Mouse (Mus musculus) embryonic facial prominence, embryonic 10.5 days (tissue): ENCODE measurements around the gene Endou. TPM values are rescaled to one million over a fixed set of nuclear protein-coding genes. Genes with fewer than 3 reads are reported as not detected.
"Not testable (repeated sequence)": the region's sequence is repeated elsewhere in the genome, so short reads cannot be mapped to it uniquely, and the experiment has no call there.

ENCODE experiments used
- DNase-seq: peaks from one replicate; pipeline ENCODE4 v3.0.0-alpha.2; 2017; ENCODE audit warnings: low spot score
- H3K27ac ChIP-seq: fragments of 300-500 bp; sonication (generic); replicated peaks from 2 replicates; pipeline ENCODE4 v1.5.1; 2016; ENCODE audit warnings: mild to moderate bottlenecking
- H3K27me3 ChIP-seq: fragments of 300-500 bp; sonication (generic); replicated peaks from 2 replicates; pipeline ENCODE4 v1.6.1; 2016; ENCODE audit warnings: low read depth, mild to moderate bottlenecking; ENCODE audit not compliant: poor library complexity, severe bottlenecking
- H3K36me3 ChIP-seq: fragments of 300-500 bp; sonication (generic); replicated peaks from 2 replicates; pipeline ENCODE4 v1.6.1; 2016; ENCODE audit warnings: mild to moderate bottlenecking, moderate library complexity
- H3K4me1 ChIP-seq: fragments of 300-500 bp; sonication (generic); 2 replicates; pipeline ENCODE4 v1.6.1; 2016
- H3K4me3 ChIP-seq: fragments of 300-500 bp; sonication (generic); 2 replicates; pipeline ENCODE4 v1.5.1; 2016; ENCODE audit warnings: mild to moderate bottlenecking, moderate library complexity
- H3K9me3 ChIP-seq: fragments of 300-500 bp; sonication (generic); 2 replicates; pipeline ENCODE4 v1.6.1; 2016; ENCODE audit warnings: mild to moderate bottlenecking
- WGBS: fragments of 180-500 bp; shearing (Covaris S2); methylation state at CpG from one replicate; pipeline ENCODE4 v1.1.7; 2016; 5-methylcytosine and 5-hydroxymethylcytosine counted together
- polyA plus RNA-seq: library from polyadenylated mRNA; unstranded; fragments of >200 nt; fragmentation: Nextera tagmentation; extraction: Ambion mirVana; gene quantifications from 2 replicates; pipeline ENCODE4 v1.2.1, GENCODE M21; 2016

Endou gene
- polyA plus RNA-seq, 1 experiment from 2014 or later: 0.06 TPM

- 74% methylated on average over 17 of the region's 17 CpGs for WGBS
- peaks cover 12% of the 10 kb centered on the region for H3K4me1 ChIP-seq
- not testable (repeated sequence) for DNase-seq, H3K4me3 ChIP-seq, H3K9me3 ChIP-seq, H3K27me3 ChIP-seq
- peak overlapping the region; percentile 67; the same call in 1 of the 2 replicates for H3K27ac ChIP-seq
- peaks cover 23% of the 10 kb centered on the region for H3K36me3 ChIP-seq
Measured at GRCm38 (mm10) chr15:97668158-97668877, 62.8 kb downstream of the Endou start.

DNA sequence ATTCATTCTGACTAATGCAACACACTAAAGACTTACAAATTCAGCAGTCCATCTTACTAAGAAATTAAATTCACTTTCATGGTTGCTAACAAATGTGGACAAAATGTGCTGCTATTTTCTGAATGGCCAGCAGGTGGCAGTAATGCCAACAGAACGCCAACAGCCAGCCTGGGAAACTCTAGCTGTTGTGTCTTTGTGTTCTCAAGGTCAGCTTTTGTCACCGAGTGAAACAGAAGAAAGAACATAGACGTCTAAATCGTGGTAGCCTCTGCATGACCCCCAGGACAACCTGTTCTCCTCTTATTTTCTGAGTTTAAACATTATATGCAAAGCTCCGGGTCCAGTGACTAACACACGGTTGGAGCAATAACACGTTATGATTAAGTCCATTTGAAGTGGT is 63.7 kb downstream of the Endou start:
- H3K9me3 ChIP-seq: no peaks in the 10 kb centered on the region
- DNase-seq: peak; percentile 79
- peaks cover 16% of the 10 kb centered on the region for H3K36me3 ChIP-seq
- no peak overlapping the region for H3K4me3 ChIP-seq
- peaks cover 11% of the 10 kb centered on the region for H3K4me1 ChIP-seq
- peak overlapping the region; percentile 67 for H3K27ac ChIP-seq
- no peaks in the 10 kb centered on the region for H3K27me3 ChIP-seq
- WGBS: 35% methylated on average over 7 of the region's 7 CpGs

DNA sequence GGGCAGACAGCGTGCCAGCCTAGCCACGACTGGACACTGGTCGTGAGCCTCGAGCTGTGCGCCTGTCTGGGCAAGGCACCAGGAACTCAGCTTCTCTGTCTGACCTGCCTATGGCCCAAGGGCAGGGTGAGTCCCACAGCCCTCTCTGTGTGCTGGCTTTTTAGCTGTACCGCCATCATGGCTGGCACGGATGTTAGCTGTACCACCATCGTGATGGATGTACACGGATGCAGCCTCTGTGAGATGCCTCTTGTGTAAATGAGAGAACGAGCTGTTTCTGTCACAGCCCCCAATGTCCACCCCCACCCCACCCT is 64.7 kb downstream of the Endou start:
- H3K4me1 ChIP-seq: peaks cover 4% of the 10 kb centered on the region; the same call in 1 of the 2 replicates
- DNase-seq: no peak
- H3K27ac ChIP-seq: no peak overlapping the region
- H3K9me3 ChIP-seq: no peaks in the 10 kb centered on the region
- H3K4me3 ChIP-seq: no peak overlapping the region
- peaks cover 6% of the 10 kb centered on the region; the same call in 1 of the 2 replicates for H3K36me3 ChIP-seq
- H3K27me3 ChIP-seq: no peaks in the 10 kb centered on the region
- 87% methylated on average over 10 of the region's 10 CpGs for WGBS

GRCm38 (mm10) chr15:97665770-97666456 is 65.2 kb downstream of the Endou start:
- WGBS: 75% methylated on average over 25 of the region's 25 CpGs
- Histone ChIP-seq H3K4me1 (peaks cover 4% of the 10 kb centered on the region; the same call in 1 of the 2 replicates), H3K9me3 (no peaks in the 10 kb centered on the region), H3K27me3 (no peaks in the 10 kb centered on the region), H3K36me3 (peaks cover 1% of the 10 kb centered on the region; the same call in 1 of the 2 replicates), H3K4me3 (no peak overlapping the region), H3K27ac (no peak overlapping the region)
- DNase-seq: no peak

DNA sequence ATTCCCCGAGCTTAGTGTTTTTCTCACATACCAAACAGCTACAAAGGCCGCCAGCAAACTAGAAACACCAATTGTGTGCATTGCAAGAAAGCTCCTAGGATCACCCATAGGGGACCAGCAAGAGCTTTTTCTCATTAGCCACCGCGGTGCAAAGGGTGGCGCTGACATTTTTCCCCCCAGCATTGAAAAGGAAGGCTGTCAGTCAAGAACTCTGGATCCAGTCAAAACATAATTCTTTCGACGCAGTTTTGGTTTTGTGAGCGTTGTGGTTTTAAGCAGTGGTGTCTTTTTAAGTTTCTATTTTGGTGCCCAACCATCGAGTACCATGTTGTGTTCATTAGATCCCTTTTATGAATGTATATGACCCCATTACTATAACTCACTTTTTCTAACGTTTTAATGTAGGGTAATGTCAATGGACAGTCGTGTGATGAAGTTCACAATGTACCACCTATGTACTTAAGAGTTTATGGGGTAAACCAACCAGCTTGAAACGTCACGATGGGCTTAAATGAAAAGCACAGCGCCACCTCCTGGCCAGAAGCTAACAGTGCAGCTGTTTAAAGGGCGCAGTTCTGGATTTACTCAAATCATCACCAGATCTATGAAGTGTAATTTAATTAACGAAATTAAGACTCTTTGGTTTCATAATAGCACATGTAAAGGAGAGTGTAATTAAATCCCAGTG is 66.0 kb downstream of the Endou start:
- no peak overlapping the region for H3K4me3 ChIP-seq
- 65% methylated on average over 16 of the region's 16 CpGs for WGBS
- H3K9me3 ChIP-seq: no peaks in the 10 kb centered on the region
- H3K36me3 ChIP-seq: no peaks in the 10 kb centered on the region
- H3K27me3 ChIP-seq: no peaks in the 10 kb centered on the region
- H3K4me1 ChIP-seq: peaks cover 4% of the 10 kb centered on the region; the same call in 1 of the 2 replicates
- H3K27ac ChIP-seq: no peak overlapping the region
- DNase-seq: no peak

DNA sequence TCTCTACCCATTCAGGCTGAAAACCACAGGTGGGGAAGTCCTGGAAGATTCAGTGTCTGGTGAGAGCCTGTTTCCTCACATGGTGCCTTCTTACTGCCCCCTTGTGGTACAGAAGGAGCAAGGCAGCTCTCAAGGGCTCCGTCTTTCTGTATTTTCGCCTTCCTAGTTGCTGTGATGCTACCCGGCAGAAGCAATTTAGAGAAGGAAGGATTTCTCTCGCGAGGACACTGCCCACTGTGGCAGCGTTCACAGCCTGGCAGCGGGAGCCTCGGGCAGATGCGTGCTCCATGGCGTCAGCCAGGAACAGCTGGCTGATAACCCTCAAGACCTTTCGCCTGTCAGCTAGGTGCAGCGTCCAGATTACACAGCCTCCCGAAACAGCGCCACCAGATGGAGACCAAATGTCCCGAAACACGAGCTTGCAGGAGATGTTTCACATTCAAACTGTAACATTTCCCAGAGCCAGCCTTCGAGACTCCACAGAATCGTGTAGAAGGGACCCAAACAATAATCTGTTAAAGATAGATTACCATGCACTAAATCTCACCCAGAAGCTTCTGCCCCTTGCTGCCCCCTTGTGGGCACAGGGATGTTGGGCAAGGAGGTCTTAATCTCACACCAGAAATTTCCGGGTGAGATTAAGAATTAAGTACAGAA is 67.3 kb downstream of the Endou start:
- peak overlapping the region; percentile 62; the same call in 1 of the 2 replicates for H3K27ac ChIP-seq
- WGBS: 10% methylated on average over 19 of the region's 19 CpGs

More for the DNA sequence above, 67.3 kb downstream of the Endou start:
- no peaks in the 10 kb centered on the region for H3K36me3 ChIP-seq
- peak overlapping the region; percentile 60 for H3K4me3 ChIP-seq
- DNase-seq: peak; percentile 73
- H3K27me3 ChIP-seq: no peaks in the 10 kb centered on the region
- H3K9me3 ChIP-seq: no peaks in the 10 kb centered on the region
- peaks cover 4% of the 10 kb centered on the region; the same call in 1 of the 2 replicates for H3K4me1 ChIP-seq

Other genes starting within 250 kb of the Endou start
- 38.8 and 40.2 TPM in 2 replicates for gene Rpap3, start 25.5 kb downstream of the Endou start, polyA plus RNA-seq
- 5.5 and 5.9 TPM in 2 replicates for gene Rapgef3, start 36.6 kb upstream of the Endou start, polyA plus RNA-seq
- 17.8 and 18.9 TPM in 2 replicates for gene Slc48a1, start 47.2 kb upstream of the Endou start, polyA plus RNA-seq
- 26.6 and 30.2 TPM in 2 replicates for gene Hdac7, start 113.2 kb upstream of the Endou start, polyA plus RNA-seq
- 0.59 and 0.82 TPM in 2 replicates for gene Vdr, start 179.3 kb upstream of the Endou start, polyA plus RNA-seq
- gene Tmem106c, start 232.9 kb upstream of the Endou start, polyA plus RNA-seq: 36.0 and 38.1 TPM in 2 replicates